Mouse (Mus musculus): Measurements from ENCODE around the gene Slc1a2. TPM values are rescaled to one million over a fixed set of nuclear protein-coding genes. Genes with fewer than 3 reads are reported as not detected.

Slc1a2 gene
- polyA plus RNA-seq, 1 experiment from 2014 or later = 26.7 TPM

DNA sequence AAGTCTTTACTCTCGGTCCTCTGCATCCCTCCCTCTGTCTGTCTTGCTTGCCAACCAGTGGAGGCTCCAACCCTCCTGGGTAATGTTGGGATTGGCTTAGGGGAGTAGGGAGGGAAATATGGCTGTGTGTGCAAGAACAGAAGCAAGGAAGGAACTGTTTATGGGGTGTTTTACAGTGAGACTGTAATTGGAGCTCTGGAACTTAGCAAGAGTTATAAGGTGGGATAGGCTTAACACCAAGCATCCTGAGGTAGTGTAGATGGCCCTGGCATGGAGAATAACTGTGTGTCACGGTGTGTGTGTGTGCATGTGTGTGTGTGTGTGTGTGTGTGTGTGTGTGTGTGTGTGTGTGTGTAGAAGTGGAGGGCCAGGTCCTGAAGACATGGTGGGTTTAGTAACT, 55.9 kb downstream of the Slc1a2 start:
- no peak overlapping the region for H3K4me2 ChIP-seq (replicated peaks)
- no peak overlapping the region for H3K9ac ChIP-seq
- H3K27ac ChIP-seq = no peak overlapping the region
- no peak overlapping the region for H3K4me3 ChIP-seq (replicated peaks; ENCODE audit: low read length)
- WGBS = 86% methylated on average over 2 of the region's 2 CpGs
- DNase-seq (ENCODE audit: low spot score) = no peak
- no peaks in the 10 kb centered on the region for H3K4me1 ChIP-seq (replicated peaks; ENCODE audit: control insufficient read depth, insufficient read depth, low read length)
- H3K36me3 ChIP-seq (replicated peaks; ENCODE audit: control insufficient read depth, insufficient read depth) = no peaks in the 10 kb centered on the region
- no peaks in the 10 kb centered on the region for H3K9me3 ChIP-seq (ENCODE audit: control insufficient read depth, low read length)
- H3K27me3 ChIP-seq (ENCODE audit: control insufficient read depth, insufficient read depth, low read length) = no peaks in the 10 kb centered on the region
- ATAC-seq (ENCODE audit: low FRiP score) = no peak

DNA sequence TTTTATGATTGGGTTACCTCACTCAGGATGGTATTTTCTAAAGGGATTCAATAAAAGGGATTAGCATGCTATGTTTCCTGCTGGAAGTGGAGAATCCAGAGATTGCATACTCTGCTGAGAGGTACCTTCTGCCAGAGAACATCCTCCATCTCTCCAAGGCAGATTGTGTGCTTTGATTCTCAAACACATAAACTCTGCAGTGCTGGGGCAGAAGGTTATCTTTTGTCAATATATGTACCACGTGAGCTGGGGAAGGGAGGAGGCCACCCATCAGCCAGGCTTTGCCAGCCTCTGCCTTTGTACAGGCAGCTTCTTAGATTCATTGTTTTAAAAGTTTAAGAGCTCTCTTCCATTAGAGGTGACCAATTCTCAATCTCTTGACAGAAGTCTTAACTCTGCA, 57.3 kb downstream of the Slc1a2 start:
- no peak overlapping the region for H3K4me2 ChIP-seq (replicated peaks)
- no peak for ATAC-seq (ENCODE audit: low FRiP score)

DNA sequence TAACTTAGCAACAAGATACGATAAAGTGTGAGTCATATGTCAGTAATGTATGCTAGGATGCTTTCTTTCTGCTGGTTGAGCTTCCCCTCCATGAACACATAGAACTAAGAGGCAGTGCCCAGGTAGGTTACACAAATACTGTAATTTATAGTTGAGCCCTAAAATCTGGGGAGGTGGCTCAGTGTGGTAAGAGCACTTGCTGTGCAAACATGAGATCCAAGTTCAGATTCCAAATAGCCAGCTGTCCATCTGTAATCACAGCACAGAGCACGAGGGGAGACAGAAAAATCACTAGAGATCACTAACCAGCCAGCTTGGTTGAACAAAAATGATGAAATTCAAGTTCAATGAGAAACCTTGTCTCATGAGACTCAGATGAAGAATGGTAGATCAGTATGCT, 63.4 kb downstream of the Slc1a2 start:
- H3K4me1 ChIP-seq (replicated peaks; ENCODE audit: control insufficient read depth, insufficient read depth, low read length) = no peaks in the 10 kb centered on the region
- DNase-seq (ENCODE audit: low spot score) (no peak), ATAC-seq (ENCODE audit: low FRiP score) (no peak)
- H3K27ac ChIP-seq = no peak overlapping the region
- no peak overlapping the region for H3K4me2 ChIP-seq (replicated peaks)
- no peak overlapping the region for H3K9ac ChIP-seq
- no peaks in the 10 kb centered on the region for H3K27me3 ChIP-seq (ENCODE audit: control insufficient read depth, insufficient read depth, low read length)
- no peak overlapping the region for H3K4me3 ChIP-seq (replicated peaks; ENCODE audit: low read length)
- WGBS = 79% methylated on average over 2 of the region's 2 CpGs
- H3K9me3 ChIP-seq (ENCODE audit: control insufficient read depth, low read length) = no peaks in the 10 kb centered on the region
- H3K36me3 ChIP-seq (replicated peaks; ENCODE audit: control insufficient read depth, insufficient read depth) = no peaks in the 10 kb centered on the region

More for the DNA sequence above, 57.3 kb downstream of the Slc1a2 start:
- Histone ChIP-seq H3K4me3 (replicated peaks; ENCODE audit: low read length) (no peak overlapping the region), H3K36me3 (replicated peaks; ENCODE audit: control insufficient read depth, insufficient read depth) (no peaks in the 10 kb centered on the region), H3K4me1 (replicated peaks; ENCODE audit: control insufficient read depth, insufficient read depth, low read length) (no peaks in the 10 kb centered on the region), H3K9me3 (ENCODE audit: control insufficient read depth, low read length) (no peaks in the 10 kb centered on the region), H3K9ac (no peak overlapping the region), H3K27ac (no peak overlapping the region), H3K27me3 (ENCODE audit: control insufficient read depth, insufficient read depth, low read length) (no peaks in the 10 kb centered on the region)
- whole genome bisulfite sequencing = 45% methylated on average over 1 of the region's 1 CpGs
- no peak for DNase-seq (ENCODE audit: low spot score)

DNA sequence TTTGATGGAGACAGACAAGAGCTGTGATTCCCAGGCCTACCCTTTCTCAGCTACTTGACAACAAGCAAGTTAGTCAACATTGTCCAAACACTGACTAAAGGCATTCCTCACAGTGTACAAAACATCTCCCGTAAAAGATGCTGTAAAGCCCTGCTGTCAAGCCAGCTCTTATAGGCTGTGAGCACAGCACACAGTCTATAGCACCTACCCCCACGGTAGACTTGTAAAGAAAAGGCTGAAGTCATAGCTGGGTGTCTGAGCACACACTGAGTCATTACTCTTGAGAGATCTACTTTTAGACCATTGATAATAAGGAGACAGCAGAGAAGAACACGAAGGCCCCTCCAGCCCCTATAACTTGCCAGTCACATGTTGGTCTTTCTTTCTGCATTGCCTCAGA, 66.6 kb downstream of the Slc1a2 start:
- H3K4me2 ChIP-seq (replicated peaks) = no peak overlapping the region
- H3K4me3 ChIP-seq (replicated peaks; ENCODE audit: low read length) = no peak overlapping the region
- no peaks in the 10 kb centered on the region for H3K27me3 ChIP-seq (ENCODE audit: control insufficient read depth, insufficient read depth, low read length)
- ATAC-seq (ENCODE audit: low FRiP score) (no peak), DNase-seq (ENCODE audit: low spot score) (no peak)
- H3K9me3 ChIP-seq (ENCODE audit: control insufficient read depth, low read length) = no peaks in the 10 kb centered on the region
- H3K9ac ChIP-seq = no peak overlapping the region
- H3K4me1 ChIP-seq (replicated peaks; ENCODE audit: control insufficient read depth, insufficient read depth, low read length) = no peaks in the 10 kb centered on the region
- H3K27ac ChIP-seq = no peak overlapping the region
- 82% methylated on average over 3 of the region's 3 CpGs for WGBS
- no peaks in the 10 kb centered on the region for H3K36me3 ChIP-seq (replicated peaks; ENCODE audit: control insufficient read depth, insufficient read depth)

DNA sequence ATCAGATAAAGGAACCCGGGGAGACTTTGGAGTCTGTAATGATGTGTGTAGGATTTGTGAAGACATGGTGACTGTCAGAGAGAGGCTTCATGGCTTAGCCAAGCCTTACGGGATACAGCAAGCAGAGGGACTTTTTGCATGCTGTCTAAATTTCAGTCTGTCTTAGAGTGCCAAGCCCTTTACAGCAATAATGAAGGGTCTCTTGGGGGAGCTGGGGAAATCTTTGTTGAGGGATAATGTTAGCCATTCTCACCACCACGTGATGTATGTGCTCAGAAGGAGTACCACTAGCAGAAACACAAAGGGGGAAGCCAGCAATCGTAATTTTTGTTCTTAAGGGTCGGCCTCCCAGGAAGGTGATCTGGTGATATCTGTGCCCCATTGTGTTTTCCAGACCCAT, 71.9 kb downstream of the Slc1a2 start:
- 66% methylated on average over 5 of the region's 5 CpGs for WGBS
- Histone ChIP-seq H3K36me3 (replicated peaks; ENCODE audit: control insufficient read depth, insufficient read depth) (no peaks in the 10 kb centered on the region), H3K4me3 (replicated peaks; ENCODE audit: low read length) (no peak overlapping the region), H3K27me3 (ENCODE audit: control insufficient read depth, insufficient read depth, low read length) (no peaks in the 10 kb centered on the region), H3K4me1 (replicated peaks; ENCODE audit: control insufficient read depth, insufficient read depth, low read length) (no peaks in the 10 kb centered on the region), H3K27ac (no peak overlapping the region), H3K9me3 (ENCODE audit: control insufficient read depth, low read length) (no peaks in the 10 kb centered on the region), H3K4me2 (replicated peaks) (no peak overlapping the region), H3K9ac (no peak overlapping the region)
- DNase-seq (ENCODE audit: low spot score) (no peak), ATAC-seq (ENCODE audit: low FRiP score) (no peak)

DNA sequence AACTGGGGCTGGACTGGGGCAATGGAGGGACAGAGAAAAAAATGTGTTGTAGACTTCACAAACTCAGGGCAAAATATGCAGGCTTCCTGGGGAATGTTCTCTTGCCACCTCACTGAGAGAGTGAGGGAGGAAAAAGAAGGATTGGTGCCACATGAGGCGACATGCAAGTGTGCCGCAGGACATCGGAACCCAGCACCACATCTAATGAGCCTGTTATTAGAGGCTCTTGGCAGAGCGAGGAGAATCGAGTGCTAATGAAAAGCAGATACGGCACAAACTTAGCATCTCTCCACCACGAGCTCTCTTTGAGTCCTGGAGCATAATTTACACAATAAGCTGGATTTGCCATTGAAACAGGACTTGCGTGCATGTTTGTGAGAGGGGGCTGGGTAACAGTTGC, 72.3 kb downstream of the Slc1a2 start:
- Histone ChIP-seq H3K9me3 (ENCODE audit: control insufficient read depth, low read length) (no peaks in the 10 kb centered on the region), H3K9ac (no peak overlapping the region), H3K4me3 (replicated peaks; ENCODE audit: low read length) (no peak overlapping the region), H3K4me2 (replicated peaks) (no peak overlapping the region), H3K4me1 (replicated peaks; ENCODE audit: control insufficient read depth, insufficient read depth, low read length) (no peaks in the 10 kb centered on the region), H3K27ac (no peak overlapping the region), H3K36me3 (replicated peaks; ENCODE audit: control insufficient read depth, insufficient read depth) (no peaks in the 10 kb centered on the region), H3K27me3 (ENCODE audit: control insufficient read depth, insufficient read depth, low read length) (no peaks in the 10 kb centered on the region)
- WGBS = 49% methylated on average over 8 of the region's 8 CpGs
- DNase-seq (ENCODE audit: low spot score) = no peak
- no peak; the same call in 1 of the 2 replicates for ATAC-seq (ENCODE audit: low FRiP score)

DNA sequence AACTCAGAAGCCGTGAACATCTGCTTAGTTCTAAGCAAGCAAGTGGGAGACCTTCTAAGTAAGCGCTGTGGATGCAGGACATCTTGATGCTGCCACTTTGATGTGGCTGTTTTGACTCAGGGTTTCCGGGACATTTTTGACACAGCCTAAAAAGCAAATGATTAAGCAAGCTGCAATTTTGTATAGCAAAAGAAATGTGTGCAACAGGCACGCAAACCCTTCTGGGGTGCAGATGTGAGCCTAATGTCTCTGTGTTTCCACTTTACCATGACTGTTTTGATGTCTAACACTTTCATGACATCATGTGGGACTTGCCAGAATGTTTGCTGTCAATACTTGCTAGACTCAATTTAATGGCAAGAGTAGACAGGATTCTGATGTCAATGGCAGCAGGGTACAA, 74.7 kb downstream of the Slc1a2 start:
- no peaks in the 10 kb centered on the region for H3K9me3 ChIP-seq (ENCODE audit: control insufficient read depth, low read length)
- H3K4me2 ChIP-seq (replicated peaks) = no peak overlapping the region
- no peaks in the 10 kb centered on the region for H3K27me3 ChIP-seq (ENCODE audit: control insufficient read depth, insufficient read depth, low read length)
- no peak overlapping the region for H3K27ac ChIP-seq
- ATAC-seq (ENCODE audit: low FRiP score) = no peak
- 0 out of 2 replicates have a peak, but pooled peaks cover 3% of the 10 kb centered on the region for H3K36me3 ChIP-seq (replicated peaks; ENCODE audit: control insufficient read depth, insufficient read depth)
- H3K4me1 ChIP-seq (replicated peaks; ENCODE audit: control insufficient read depth, insufficient read depth, low read length) = no peaks in the 10 kb centered on the region
- DNase-seq (ENCODE audit: low spot score) = no peak
- 95% methylated on average over 4 of the region's 4 CpGs for WGBS
- H3K4me3 ChIP-seq (replicated peaks; ENCODE audit: low read length) = no peak overlapping the region
- no peak overlapping the region for H3K9ac ChIP-seq

DNA sequence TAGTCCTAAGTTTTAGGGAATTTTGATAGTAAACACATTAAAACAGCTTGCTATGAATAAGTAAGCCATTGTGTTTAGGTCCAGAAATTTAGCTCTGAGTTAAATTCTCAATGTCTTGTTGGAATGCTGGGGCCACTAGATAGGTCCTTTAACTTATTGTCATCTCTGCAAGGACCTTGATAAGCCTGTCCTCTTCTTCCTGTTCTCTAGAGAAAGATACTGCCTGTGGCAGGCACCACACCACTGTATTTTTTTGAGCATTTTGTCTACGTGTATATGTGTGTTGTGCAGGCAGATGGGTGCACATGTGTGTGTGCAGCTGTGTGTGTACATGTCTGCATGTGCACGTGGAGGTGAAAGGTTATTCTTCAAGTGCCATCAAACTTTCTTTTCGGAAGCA, 75.6 kb downstream of the Slc1a2 start:
- Histone ChIP-seq H3K27me3 (ENCODE audit: control insufficient read depth, insufficient read depth, low read length) (no peaks in the 10 kb centered on the region), H3K4me1 (replicated peaks; ENCODE audit: control insufficient read depth, insufficient read depth, low read length) (no peaks in the 10 kb centered on the region), H3K27ac (no peak overlapping the region), H3K9me3 (ENCODE audit: control insufficient read depth, low read length) (no peaks in the 10 kb centered on the region), H3K9ac (no peak overlapping the region), H3K4me2 (replicated peaks) (no peak overlapping the region), H3K36me3 (replicated peaks; ENCODE audit: control insufficient read depth, insufficient read depth) (0 out of 2 replicates have a peak, but pooled peaks cover 7% of the 10 kb centered on the region), H3K4me3 (replicated peaks; ENCODE audit: low read length) (no peak overlapping the region)
- ATAC-seq (ENCODE audit: low FRiP score) (no peak), DNase-seq (ENCODE audit: low spot score) (no peak)
- WGBS = 85% methylated on average over 3 of the region's 3 CpGs

DNA sequence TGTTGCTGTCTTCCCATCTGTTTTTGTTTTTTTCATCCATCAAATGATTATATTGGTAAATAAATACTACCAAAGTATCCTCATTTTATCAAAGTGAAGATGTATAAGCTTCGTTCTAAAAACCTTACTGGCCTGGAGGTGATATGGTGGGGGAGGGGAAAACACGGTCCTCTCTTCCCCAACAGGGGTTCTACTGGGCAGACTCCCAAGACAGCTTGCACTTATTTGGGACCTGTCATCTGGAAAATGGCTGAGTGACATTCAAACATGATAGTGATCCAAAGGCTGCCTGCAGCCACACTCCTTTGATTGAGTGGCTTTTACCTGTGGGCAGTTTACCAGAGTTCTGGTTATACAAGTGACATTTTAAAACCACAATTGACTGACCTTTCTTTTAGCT, 76.6 kb downstream of the Slc1a2 start:
- DNase-seq (ENCODE audit: low spot score) (no peak), ATAC-seq (ENCODE audit: low FRiP score) (no peak)
- Histone ChIP-seq H3K4me2 (replicated peaks) (no peak overlapping the region), H3K4me1 (replicated peaks; ENCODE audit: control insufficient read depth, insufficient read depth, low read length) (no peaks in the 10 kb centered on the region), H3K9ac (no peak overlapping the region), H3K36me3 (replicated peaks; ENCODE audit: control insufficient read depth, insufficient read depth) (peaks cover 10% of the 10 kb centered on the region; the same call in 1 of the 2 replicates), H3K4me3 (replicated peaks; ENCODE audit: low read length) (no peak overlapping the region), H3K27ac (no peak overlapping the region), H3K9me3 (ENCODE audit: control insufficient read depth, low read length) (no peaks in the 10 kb centered on the region), H3K27me3 (ENCODE audit: control insufficient read depth, insufficient read depth, low read length) (no peaks in the 10 kb centered on the region)
- 57% methylated on average over 2 of the region's 2 CpGs for WGBS

DNA sequence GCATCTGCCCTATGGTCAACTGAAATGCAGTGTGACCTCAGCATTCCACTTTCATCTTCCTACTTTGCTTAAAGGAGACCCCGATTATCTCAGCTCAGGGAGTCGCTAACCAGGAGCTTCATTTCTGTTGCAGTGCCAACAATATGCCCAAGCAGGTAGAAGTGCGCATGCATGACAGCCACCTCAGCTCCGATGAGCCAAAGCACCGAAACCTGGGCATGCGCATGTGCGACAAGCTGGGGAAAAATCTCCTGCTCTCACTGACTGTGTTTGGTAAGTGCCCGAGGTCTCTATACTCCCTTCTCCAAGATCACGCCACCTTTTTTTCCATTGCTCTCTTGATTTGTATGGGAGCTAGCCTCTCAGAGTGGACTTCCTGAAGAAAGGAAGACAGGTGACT, 77.4 kb downstream of the Slc1a2 start:
- WGBS = 95% methylated on average over 9 of the region's 9 CpGs
- no peaks in the 10 kb centered on the region for H3K27me3 ChIP-seq (ENCODE audit: control insufficient read depth, insufficient read depth, low read length)
- no peak overlapping the region for H3K27ac ChIP-seq
- ATAC-seq (ENCODE audit: low FRiP score) (no peak), DNase-seq (ENCODE audit: low spot score) (no peak)
- H3K4me1 ChIP-seq (replicated peaks; ENCODE audit: control insufficient read depth, insufficient read depth, low read length) = no peaks in the 10 kb centered on the region
- peaks cover 16% of the 10 kb centered on the region; the same call in 1 of the 2 replicates for H3K36me3 ChIP-seq (replicated peaks; ENCODE audit: control insufficient read depth, insufficient read depth)
- H3K9me3 ChIP-seq (ENCODE audit: control insufficient read depth, low read length) = no peaks in the 10 kb centered on the region
- H3K4me3 ChIP-seq (replicated peaks; ENCODE audit: low read length) = no peak overlapping the region
- H3K9ac ChIP-seq = no peak overlapping the region
- H3K4me2 ChIP-seq (replicated peaks) = no peak overlapping the region

Measured in hindbrain, embryonic 14.5 days (tissue).